Mouse (Mus musculus) left cerebral cortex, postnatal 10 days (tissue): ENCODE measurements around the gene Ptprr. TPM values are rescaled to one million over a fixed set of nuclear protein-coding genes. Genes with fewer than 3 reads are reported as not detected.

ENCODE experiments used
- DNase-seq, 2 experiments: peaks; one replicate each; pipeline ENCODE4 v3.0.0; 2021 to 2022; ENCODE audit warnings: low spot score in 2 of 2, mixed read lengths in 1 of 2; ENCODE audit errors: extremely low spot score in 1 of 2
- intact Hi-C: fragments of 180-260 bp; cut with DNase I; formaldehyde crosslinking; loops from one replicate; pipeline ENCODE4 v1.15.1; 2025
- total RNA-seq, 2 experiments: library from RNA; stranded (reverse); gene quantifications; 2 replicates each; pipeline ENCODE4 v1.2.3; 2021

Ptprr gene
- 10 to 100 TPM; 28.4 to 28.7 TPM for total RNA-seq

GRCm38 (mm10) chr10:116017845-116018479 lies at the start of gene Ptprr:
TSS of gene Ptprr (plus strand) at chr10:116018213.
- DNase-seq: peak; percentile 86 to 89
- intact Hi-C loops: loop anchor here (5.0 kb wide), 1 partner anchor 179 kb away; no protein-coding TSS in a partner anchor

- no peak for DNase-seq
- intact Hi-C loops: no loop called here
These were observed 41.7 kb upstream of the Ptprr start for GRCm38 (mm10) chr10:115976345-115976744.

GRCm38 (mm10) chr10:115978992-115979391 lies 39.0 kb upstream of the Ptprr start:
- DNase-seq: no peak
- intact Hi-C loops: no loop called here

- intact Hi-C loops: loop anchor here (10.0 kb wide), 1 partner anchor 545 kb away; no protein-coding TSS in a partner anchor
- no peak for DNase-seq
These were observed 38.0 kb upstream of the Ptprr start for GRCm38 (mm10) chr10:115980018-115980417.

GRCm38 (mm10) chr10:115984308-115984707 lies 33.7 kb upstream of the Ptprr start:
- no peak for DNase-seq
- intact Hi-C loops: loop anchor here (10.0 kb wide), 1 partner anchor 550 kb away; no protein-coding TSS in a partner anchor

- no peak for DNase-seq
These were observed 16.2 kb upstream of the Ptprr start for GRCm38 (mm10) chr10:116001838-116002237.

GRCm38 (mm10) chr10:116006675-116007074 lies 11.3 kb upstream of the Ptprr start:
- peak in 1 of 2 experiments; percentile 22 for DNase-seq
- intact Hi-C loops: no loop called here

More at GRCm38 (mm10) chr10:116001838-116002237, 16.2 kb upstream of the Ptprr start:
- intact Hi-C loops: no loop called here

DNA sequence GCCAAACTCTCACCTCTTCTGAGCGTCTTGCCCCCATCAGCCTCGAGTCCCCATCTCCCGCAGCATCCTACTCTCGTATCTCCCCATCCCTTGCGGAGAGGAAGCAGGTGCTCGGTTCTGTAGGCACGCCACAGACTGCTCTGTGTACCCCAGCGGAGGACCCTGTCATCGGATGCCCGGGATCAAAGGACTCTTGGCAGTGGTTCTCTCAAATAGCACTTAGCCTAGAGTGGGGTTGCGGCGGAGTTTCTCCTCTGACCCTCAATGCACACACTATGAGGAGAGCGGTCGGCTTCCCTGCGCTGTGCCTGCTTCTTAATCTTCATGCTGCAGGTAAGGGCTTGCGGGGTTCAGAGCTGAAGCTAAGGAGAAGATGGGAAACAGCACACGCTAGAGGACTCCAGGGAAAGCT lies 473 bp downstream of the Ptprr start:
- intact Hi-C loops: loop anchor here (5.0 kb wide), 1 partner anchor 179 kb away; no protein-coding TSS in a partner anchor
- DNase-seq: no peak

DNA sequence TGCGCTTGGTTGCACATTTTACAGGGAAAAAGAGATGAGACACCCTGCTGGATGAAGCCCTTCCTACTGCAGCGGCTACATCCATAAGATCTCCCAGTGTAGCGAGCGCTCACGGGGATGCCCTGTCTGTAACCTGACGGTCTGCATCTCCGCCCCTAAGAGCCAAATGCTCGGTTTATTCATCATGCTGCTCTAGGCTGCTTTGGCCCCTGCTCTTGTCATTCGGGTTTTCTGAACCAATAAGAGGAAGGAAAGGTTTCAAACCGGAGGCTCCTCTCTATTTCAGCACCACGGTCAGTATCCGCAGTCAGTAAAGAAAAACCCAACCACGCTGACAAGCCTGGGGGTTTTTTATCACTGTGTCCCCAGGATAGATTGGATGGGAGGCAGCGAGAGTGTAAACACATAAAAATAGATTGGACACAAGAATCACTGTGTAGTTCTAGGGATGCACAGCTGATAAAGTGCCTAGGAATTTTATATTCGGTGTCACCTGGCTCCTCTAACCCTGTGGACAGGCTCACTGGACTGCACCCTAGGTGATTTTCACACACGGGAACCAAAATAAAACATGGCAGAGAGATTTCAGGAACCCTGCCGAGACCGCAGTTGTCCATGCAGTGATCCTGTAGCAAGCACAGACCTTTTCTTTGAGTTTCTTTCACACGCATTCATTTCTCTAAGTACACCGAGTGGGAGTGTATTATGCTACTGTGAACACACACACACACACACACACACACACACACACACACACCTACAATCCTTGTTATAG lies 1.3 kb downstream of the Ptprr start:
- intact Hi-C loops: loop anchor here (5.0 kb wide), 1 partner anchor 178 kb away; no protein-coding TSS in a partner anchor

GRCm38 (mm10) chr10:116021081-116021480 lies 3.1 kb downstream of the Ptprr start:
- no peak for DNase-seq
- intact Hi-C loops: no loop called here

More for the DNA sequence above, 1.3 kb downstream of the Ptprr start:
- peak; percentile 34 to 42 for DNase-seq

GRCm38 (mm10) chr10:116038150-116038549 lies 20.1 kb downstream of the Ptprr start:
- intact Hi-C loops: no loop called here
- no peak for DNase-seq

- DNase-seq: no peak
- intact Hi-C loops: no loop called here
These were observed 57.9 kb downstream of the Ptprr start for GRCm38 (mm10) chr10:116075954-116076353.

DNA sequence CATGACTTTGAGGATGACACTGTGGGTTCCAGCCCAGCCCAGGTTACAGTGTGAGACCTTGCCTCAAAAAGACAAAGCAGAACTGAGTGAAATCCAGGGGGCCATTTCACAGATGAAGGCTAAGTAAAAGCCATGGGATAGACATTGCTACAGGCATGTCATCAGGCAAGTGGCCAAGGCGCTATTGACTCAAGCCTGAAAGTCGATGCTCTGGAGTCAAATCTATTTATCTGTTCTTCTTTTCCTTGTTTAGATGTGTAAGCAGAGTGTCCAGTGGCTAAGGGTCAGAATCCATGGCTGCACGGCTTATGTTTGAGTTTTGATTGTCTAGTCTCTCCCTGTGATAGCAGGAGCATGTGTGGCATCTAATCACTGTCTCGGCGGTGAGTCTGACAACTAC lies 60.6 kb downstream of the Ptprr start:
- intact Hi-C loops: no loop called here
- DNase-seq: no peak

DNA sequence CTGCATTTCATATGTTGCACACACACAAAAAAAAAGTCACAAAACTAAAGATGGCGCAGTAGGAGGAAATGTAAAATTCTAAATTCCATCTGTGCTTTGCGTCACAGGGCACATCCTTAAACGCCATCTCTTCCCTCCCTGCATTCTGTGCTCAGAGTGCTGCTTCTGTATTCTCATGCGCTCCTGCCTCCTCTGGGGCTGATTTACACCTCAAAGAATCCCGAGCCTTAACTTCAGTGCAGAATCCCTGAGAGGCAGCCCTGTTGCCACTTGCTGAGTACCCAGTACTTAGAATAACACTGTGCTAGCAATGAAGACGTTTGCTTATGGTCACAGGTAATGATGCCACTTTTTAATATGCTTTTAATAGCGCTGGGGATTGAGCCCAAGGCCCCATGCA lies 61.4 kb downstream of the Ptprr start:
- DNase-seq: no peak
- intact Hi-C loops: no loop called here

GRCm38 (mm10) chr10:116080841-116081240 lies 62.8 kb downstream of the Ptprr start:
- intact Hi-C loops: no loop called here
- DNase-seq: no peak

GRCm38 (mm10) chr10:116083965-116084364 lies 66.0 kb downstream of the Ptprr start:
- intact Hi-C loops: loop anchor here (2.0 kb wide), 1 partner anchor 113 kb away; no protein-coding TSS in a partner anchor
- DNase-seq: no peak

DNA sequence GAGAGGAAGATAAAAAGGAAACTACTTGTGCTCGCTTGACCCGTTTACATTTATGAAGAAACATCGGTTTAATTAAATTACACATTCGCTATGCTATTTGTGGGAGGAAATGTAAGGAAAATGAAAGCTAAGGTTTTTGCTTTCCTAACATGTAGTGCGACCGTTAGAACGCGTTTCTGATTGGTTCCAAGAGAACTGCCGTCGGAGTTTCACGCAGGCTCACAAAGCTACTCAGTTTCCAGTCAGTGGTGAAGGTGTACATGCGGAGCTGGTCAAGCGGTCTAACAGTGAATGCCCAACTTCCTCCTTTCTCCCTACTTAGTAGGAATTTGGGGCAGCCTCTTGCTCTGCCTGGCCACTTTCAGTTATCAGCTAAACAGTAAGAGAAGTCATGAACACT lies 78.5 kb downstream of the Ptprr start:
- DNase-seq: no peak
- intact Hi-C loops: no loop called here

DNA sequence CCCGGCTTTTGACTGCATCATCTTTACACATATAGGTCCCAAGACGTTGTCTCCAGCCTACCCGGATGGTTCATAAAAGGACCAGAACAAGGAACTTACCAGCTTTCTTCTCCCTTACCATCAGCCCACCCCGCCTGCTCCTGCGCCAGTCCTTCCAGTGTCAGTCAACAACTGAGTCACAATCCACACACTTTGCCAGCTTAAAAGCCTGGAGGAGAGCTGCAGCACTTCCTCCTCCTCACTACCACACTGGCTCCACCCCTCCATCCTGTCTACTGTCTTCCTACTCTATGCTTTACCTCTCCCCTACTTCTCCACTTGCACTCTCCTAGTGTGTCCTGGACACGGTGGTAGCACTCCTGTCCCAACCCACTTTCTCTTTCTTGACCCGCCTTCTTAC lies 80.5 kb downstream of the Ptprr start:
- intact Hi-C loops: no loop called here
- no peak for DNase-seq

DNA sequence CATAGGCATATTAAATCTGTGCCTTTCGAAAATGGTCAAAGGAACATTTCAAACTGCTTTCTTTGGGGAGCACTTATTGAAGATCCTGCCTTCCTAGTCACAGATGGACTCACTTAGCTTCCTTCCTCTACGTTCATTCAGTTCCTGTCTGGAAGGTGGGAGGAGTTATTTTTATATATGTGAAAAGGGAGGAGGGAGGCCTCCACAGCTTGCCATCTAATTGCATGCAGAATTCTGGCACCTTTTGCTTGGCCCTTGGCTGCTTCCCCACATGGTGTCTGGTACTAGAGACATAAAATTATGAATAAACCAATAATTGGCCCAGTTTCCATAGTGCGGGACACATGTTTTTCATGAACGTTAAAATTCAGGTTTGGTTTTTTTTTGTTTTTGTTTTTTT lies 90.2 kb downstream of the Ptprr start:
- DNase-seq: no peak
- intact Hi-C loops: no loop called here

- DNase-seq: no peak
- intact Hi-C loops: no loop called here
These were observed 90.7 kb downstream of the Ptprr start for GRCm38 (mm10) chr10:116108730-116109129.
